Mouse (Mus musculus) limb, embryonic 11.5 days (tissue): ENCODE measurements at regions not wholly inside any gene's neighbourhood (a gene's known extent, or its start where the extent isn't known, plus 50 kb on each side); places are given as distances from the start of the nearest gene placed in this dataset.
A peak's percentile ranks its signal among the peaks of the same experiment; 100 is the strongest.

Experiments used
- ATAC-seq: fragments of 200-750 bp; cut with Nextera tagmentation; 2 replicates; pipeline ENCODE4 v1.8.0; 2017; ENCODE audit warnings: low read depth; ENCODE audit not compliant: insufficient number of reproducible peaks, low FRiP score, low TSS enrichment
- DNase-seq: peaks from one replicate; pipeline ENCODE4 v3.0.0-alpha.2; 2015; ENCODE audit warnings: low spot score
- H3K27ac ChIP-seq: fragments of 300-500 bp; sonication (generic); replicated peaks from 2 replicates; pipeline ENCODE4 v1.5.1; 2014; ENCODE audit warnings: low read depth, mild to moderate bottlenecking, low read length
- H3K27me3 ChIP-seq: fragments of 300-500 bp; sonication (generic); 2 replicates; pipeline ENCODE4 v1.6.1; 2014; ENCODE audit warnings: mild to moderate bottlenecking, low read length, mixed read lengths; ENCODE audit not compliant: control insufficient read depth, insufficient read depth
- H3K36me3 ChIP-seq: fragments of 300-500 bp; sonication (generic); 2 replicates; pipeline ENCODE4 v1.6.1; 2014; ENCODE audit warnings: mild to moderate bottlenecking, low read length, moderate library complexity, mixed read lengths; ENCODE audit not compliant: control insufficient read depth, insufficient read depth
- H3K4me1 ChIP-seq: fragments of 300-500 bp; sonication (generic); 2 replicates; pipeline ENCODE4 v1.6.1; 2014; ENCODE audit warnings: low read length, mixed read lengths; ENCODE audit not compliant: control insufficient read depth, insufficient read depth
- H3K4me2 ChIP-seq: fragments of 300-500 bp; sonication (generic); 2 replicates; pipeline ENCODE4 v1.6.1; 2014; ENCODE audit warnings: low read depth, mild to moderate bottlenecking, moderate library complexity; ENCODE audit not compliant: severe bottlenecking
- H3K4me3 ChIP-seq: fragments of 300-500 bp; sonication (generic); 2 replicates; pipeline ENCODE4 v1.5.1; 2014; ENCODE audit warnings: low read depth, low read length
- H3K9ac ChIP-seq: fragments of 300-500 bp; sonication (generic); 2 replicates; pipeline ENCODE4 v1.6.1; 2014; ENCODE audit warnings: mild to moderate bottlenecking, low read length
- H3K9me3 ChIP-seq: fragments of 300-500 bp; sonication (generic); 2 replicates; pipeline ENCODE4 v1.6.1; 2016; ENCODE audit warnings: low read length; ENCODE audit not compliant: control insufficient read depth
- WGBS: fragments of 180-500 bp; shearing (Covaris S2); extraction: QIAGEN DNeasy Blood & Tissue Kit; methylation state at CpG from one replicate; pipeline ENCODE4 v1.1.7; 2014; 5-methylcytosine and 5-hydroxymethylcytosine counted together

- 97% methylated on average over 1 of the region's 1 CpGs for WGBS
- Histone ChIP-seq H3K4me3 (no peak overlapping the region), H3K4me2 (no peak overlapping the region), H3K36me3 (no peaks in the 10 kb centered on the region), H3K4me1 (peaks cover 24% of the 10 kb centered on the region), H3K27ac (no peak overlapping the region), H3K9ac (no peak overlapping the region), H3K27me3 (no peaks in the 10 kb centered on the region), H3K9me3 (no peaks in the 10 kb centered on the region)
- ATAC-seq = no peak
- DNase-seq = no peak
Measured at GRCm38 (mm10) chr17:84034801-84035200, 152.9 kb downstream of the Zfp36l2 start.

GRCm38 (mm10) chr17:84032441-84032840 lies 155.3 kb downstream of the Zfp36l2 start:
- WGBS = 86% methylated on average over 8 of the region's 8 CpGs
- no peak overlapping the region for H3K27ac ChIP-seq

GRCm38 (mm10) chr17:84031833-84032232 lies 155.9 kb downstream of the Zfp36l2 start:
- H3K9ac ChIP-seq = peak overlapping the region; percentile 17; the same call in 1 of the 2 replicates
- no peak for DNase-seq
- no peak for ATAC-seq
- H3K27me3 ChIP-seq = no peaks in the 10 kb centered on the region
- WGBS = 70% methylated on average over 4 of the region's 4 CpGs
- no peaks in the 10 kb centered on the region for H3K9me3 ChIP-seq
- no peaks in the 10 kb centered on the region for H3K36me3 ChIP-seq
- H3K4me1 ChIP-seq = peaks cover 25% of the 10 kb centered on the region
- no peak overlapping the region for H3K27ac ChIP-seq
- H3K4me2 ChIP-seq = no peak overlapping the region
- no peak overlapping the region for H3K4me3 ChIP-seq

More at GRCm38 (mm10) chr17:84032441-84032840, 155.3 kb downstream of the Zfp36l2 start:
- ATAC-seq (no peak), DNase-seq (no peak)
- H3K9ac ChIP-seq = no peak overlapping the region
- H3K9me3 ChIP-seq = no peaks in the 10 kb centered on the region
- H3K4me1 ChIP-seq = peaks cover 27% of the 10 kb centered on the region
- H3K4me2 ChIP-seq = no peak overlapping the region
- no peak overlapping the region for H3K4me3 ChIP-seq
- H3K36me3 ChIP-seq = no peaks in the 10 kb centered on the region
- no peaks in the 10 kb centered on the region for H3K27me3 ChIP-seq

GRCm38 (mm10) chr17:84031381-84031780 lies 156.4 kb downstream of the Zfp36l2 start:
- Histone ChIP-seq H3K27ac (peak overlapping the region; percentile 30; the same call in 1 of the 2 replicates), H3K36me3 (no peaks in the 10 kb centered on the region), H3K4me2 (no peak overlapping the region), H3K4me3 (no peak overlapping the region), H3K27me3 (no peaks in the 10 kb centered on the region), H3K9me3 (no peaks in the 10 kb centered on the region), H3K4me1 (peaks cover 29% of the 10 kb centered on the region), H3K9ac (peak overlapping the region; percentile 17; the same call in 1 of the 2 replicates)
- 37% methylated on average over 6 of the region's 6 CpGs for WGBS
- ATAC-seq (0 out of 2 replicates have a peak, but pooled peaks have one; percentile 36), DNase-seq (peak; percentile 75)

GRCm38 (mm10) chr17:84030699-84031098 lies 157.0 kb downstream of the Zfp36l2 start:
- ATAC-seq (no peak), DNase-seq (no peak)
- H3K9ac ChIP-seq = no peak overlapping the region
- 81% methylated on average over 5 of the region's 5 CpGs for WGBS
- H3K27me3 ChIP-seq = no peaks in the 10 kb centered on the region
- H3K36me3 ChIP-seq = no peaks in the 10 kb centered on the region
- no peaks in the 10 kb centered on the region for H3K9me3 ChIP-seq
- H3K4me2 ChIP-seq = no peak overlapping the region
- H3K4me3 ChIP-seq = no peak overlapping the region
- H3K27ac ChIP-seq = no peak overlapping the region; the same call in 1 of the 2 replicates
- H3K4me1 ChIP-seq = peaks cover 33% of the 10 kb centered on the region

- Histone ChIP-seq H3K36me3 (no peaks in the 10 kb centered on the region), H3K9me3 (peaks cover 3% of the 10 kb centered on the region; the same call in 1 of the 2 replicates), H3K4me2 (peak overlapping the region; percentile 20; the same call in 1 of the 2 replicates), H3K27me3 (no peaks in the 10 kb centered on the region), H3K9ac (peak overlapping the region; percentile 35; the same call in 1 of the 2 replicates), H3K27ac (no peak overlapping the region), H3K4me1 (peaks cover 29% of the 10 kb centered on the region), H3K4me3 (no peak overlapping the region)
- peak; percentile 96 for DNase-seq
- 25% methylated on average over 27 of the region's 27 CpGs for WGBS
- ATAC-seq = peak; percentile 75
Measured at GRCm38 (mm10) chr17:84028157-84028970, 159.4 kb downstream of the Zfp36l2 start.

GRCm38 (mm10) chr17:84027275-84027674 lies 160.5 kb downstream of the Zfp36l2 start:
- ATAC-seq (no peak), DNase-seq (no peak)
- Histone ChIP-seq H3K27ac (peak overlapping the region; percentile 36; the same call in 1 of the 2 replicates), H3K4me3 (no peak overlapping the region), H3K9ac (no peak overlapping the region), H3K36me3 (no peaks in the 10 kb centered on the region), H3K9me3 (peaks cover 4% of the 10 kb centered on the region; the same call in 1 of the 2 replicates), H3K4me1 (peaks cover 29% of the 10 kb centered on the region), H3K27me3 (no peaks in the 10 kb centered on the region), H3K4me2 (no peak overlapping the region)
- WGBS = 56% methylated on average over 9 of the region's 9 CpGs

- peak overlapping the region; percentile 18; the same call in 1 of the 2 replicates for H3K9ac ChIP-seq
- H3K36me3 ChIP-seq = no peaks in the 10 kb centered on the region
- no peaks in the 10 kb centered on the region for H3K27me3 ChIP-seq
- WGBS = 23% methylated on average over 8 of the region's 9 CpGs
- ATAC-seq = no peak
- peaks cover 19% of the 10 kb centered on the region for H3K4me1 ChIP-seq
- no peak overlapping the region for H3K4me2 ChIP-seq
- no peak overlapping the region for H3K4me3 ChIP-seq
- DNase-seq = peak; percentile 60
- peak overlapping the region; percentile 36; the same call in 1 of the 2 replicates for H3K27ac ChIP-seq
- H3K9me3 ChIP-seq = peaks cover 4% of the 10 kb centered on the region; the same call in 1 of the 2 replicates
Measured at GRCm38 (mm10) chr17:84026110-84026509, 161.6 kb downstream of the Zfp36l2 start.
